Mouse (Mus musculus) small intestine, adult 2 months (tissue): ENCODE data around the gene Ch25h.

ENCODE experiments used
- CTCF ChIP-seq: fragments of 200-500 bp; IDR thresholded peaks from 2 replicates; pipeline ENCODE4 v1.5.1; 2012; ENCODE audit warnings: low read depth, mild to moderate bottlenecking, control low read depth, inconsistent platforms, low read length, moderate library complexity, mixed read lengths; ENCODE audit not compliant: insufficient replicate concordance, insufficient read length; ENCODE audit errors: extremely low read depth
- POLR2A ChIP-seq: fragments of 200-500 bp; IDR thresholded peaks from 2 replicates; pipeline ENCODE4 v1.6.1; 2012; ENCODE audit warnings: low read depth, mild to moderate bottlenecking, control low read depth, inconsistent platforms, low read length, moderate library complexity

GRCm38 (mm10) chr19:34518786-34519185, 43.8 kb upstream of the Ch25h start:
- TF ChIP-seq POLR2A = no peak
- no peak for TF ChIP-seq CTCF
